Mouse (Mus musculus): ENCODE results near the gene Jam3. TPM values are rescaled to one million over a fixed set of nuclear protein-coding genes. Genes with fewer than 3 reads are reported as not detected.

The Jam3 gene
- total and polyA plus RNA-seq, 2 experiments = 1.4 to 1.7 TPM

DNA sequence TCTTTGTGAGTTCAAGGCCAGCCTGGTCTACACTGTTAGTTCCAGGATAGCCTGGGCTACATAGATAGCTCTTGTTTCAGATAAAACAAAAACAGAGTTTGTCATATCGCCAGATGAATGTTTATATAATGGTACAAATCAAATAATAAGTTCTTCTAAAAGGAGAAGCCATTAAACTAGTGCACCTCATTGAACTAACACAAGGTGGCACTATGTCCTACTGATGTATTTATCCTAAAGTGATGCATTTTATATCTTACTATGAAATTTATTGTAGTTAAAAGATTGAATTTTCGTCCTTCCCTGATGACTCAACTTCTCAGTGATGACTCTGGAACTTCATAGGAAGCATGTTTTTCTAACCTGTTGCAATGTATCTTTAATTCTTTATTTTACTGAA, 105.7 kb downstream of the Jam3 start:
- H3K4me1 ChIP-seq (ENCODE audit: control insufficient read depth, insufficient read depth, low read length) = no peaks in the 10 kb centered on the region
- no peak for DNase-seq (ENCODE audit: extremely low read depth, low read depth, low spot score)
- WGBS = 92% methylated on average over 2 of the region's 2 CpGs
- H3K27ac ChIP-seq (replicated peaks; ENCODE audit: insufficient read depth, low read depth, low read length) = no peak overlapping the region
- no peaks in the 10 kb centered on the region for H3K79me2 ChIP-seq (ENCODE audit: control insufficient read depth, insufficient read depth, low read length)
- TF ChIP-seq POLR2A (IDR thresholded peaks at IDR 0.05; ENCODE audit: extremely low read depth, insufficient read depth, low read length) (no peak), CTCF (IDR thresholded peaks at IDR 0.05; ENCODE audit: low read depth, low read length) (no peak)
- no peak overlapping the region for H3K9ac ChIP-seq (ENCODE audit: low read depth, low read length)
- H3K4me3 ChIP-seq (ENCODE audit: insufficient read depth, low read depth, low read length) = no peak overlapping the region
- no peaks in the 10 kb centered on the region for H3K27me3 ChIP-seq (ENCODE audit: control insufficient read depth, insufficient read depth, low read length)
- H3K36me3 ChIP-seq (ENCODE audit: control insufficient read depth, insufficient read depth, low read length) = peaks cover 43% of the 10 kb centered on the region

Other genes with a start within 250 kb of the Jam3 start
- gene Gm1110, start 232.3 kb downstream of the Jam3 start, total RNA-seq (2014; rRNA removed) = not detected in 2 replicates
- gene Gm1110, start 232.3 kb downstream of the Jam3 start, polyA plus RNA-seq (2012; rRNA removed) = not detected in 2 replicates
- 45.7 and 47.3 TPM in 2 replicates for gene Acad8, start 155.9 kb downstream of the Jam3 start, total RNA-seq (2014; rRNA removed)
- gene Acad8, start 155.9 kb downstream of the Jam3 start, polyA plus RNA-seq (2012; rRNA removed) = 42.5 and 43.5 TPM in 2 replicates
- gene Thyn1, start 155.7 kb downstream of the Jam3 start, total RNA-seq (2014; rRNA removed) = 23.1 and 24.3 TPM in 2 replicates
- 5.9 and 6.8 TPM in 2 replicates for gene Thyn1, start 155.7 kb downstream of the Jam3 start, polyA plus RNA-seq (2012; rRNA removed)
- gene Vps26b, start 125.4 kb downstream of the Jam3 start, total RNA-seq (2014; rRNA removed) = 14.1 and 15.4 TPM in 2 replicates
- 14.8 and 15.7 TPM in 2 replicates for gene Vps26b, start 125.4 kb downstream of the Jam3 start, polyA plus RNA-seq (2012; rRNA removed)
- gene Ncapd3, start 125.2 kb downstream of the Jam3 start, total RNA-seq (2014; rRNA removed) = 9.6 TPM in 2 replicates
- 4.6 and 7.1 TPM in 2 replicates for gene Ncapd3, start 125.2 kb downstream of the Jam3 start, polyA plus RNA-seq (2012; rRNA removed)
- gene Igsf9b, start 143.8 kb upstream of the Jam3 start, total RNA-seq (2014; rRNA removed) = under 0.01 TPM in 2 replicates
- 0.01 TPM in 1 of 2 replicates, not detected in the other for gene Igsf9b, start 143.8 kb upstream of the Jam3 start, polyA plus RNA-seq (2012; rRNA removed)
- gene Spata19, start 241.4 kb upstream of the Jam3 start, total RNA-seq (2014; rRNA removed) = not detected in 2 replicates
- not detected in 2 replicates for gene Spata19, start 241.4 kb upstream of the Jam3 start, polyA plus RNA-seq (2012; rRNA removed)